Mouse (Mus musculus) ES-E14 (cell line): ENCODE results near the gene 1700016D06Rik.

Experiments
- MAFK ChIP-seq: IDR thresholded peaks from 2 replicates; pipeline ENCODE4 v1.6.1; 2014; ENCODE audit warnings: mild to moderate bottlenecking, low read depth, low read length, inconsistent platforms; ENCODE audit not compliant: insufficient read depth
- ZNF384 ChIP-seq: IDR thresholded peaks from 2 replicates; pipeline ENCODE4 v1.6.1; 2012; ENCODE audit warnings: low read depth, low read length, inconsistent platforms

DNA sequence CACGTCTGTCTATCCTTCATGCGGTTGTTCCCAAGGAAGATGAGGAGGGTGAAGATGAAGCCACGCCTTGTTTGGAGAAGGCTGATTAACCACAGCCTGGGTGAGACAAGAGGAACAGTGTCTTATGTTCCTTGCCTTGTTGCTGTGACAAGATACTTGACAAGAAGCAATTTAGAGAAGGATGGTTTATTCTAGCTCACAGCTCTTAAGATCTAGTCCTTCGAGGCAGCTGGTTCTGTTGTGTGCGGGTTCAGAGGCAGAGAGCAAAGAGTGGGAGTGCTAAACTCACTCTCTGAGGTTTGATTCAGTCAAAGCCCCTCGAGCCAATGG lies at the start of gene 1700016D06Rik:
- TF ChIP-seq ZNF384, result no peak
- no peak for TF ChIP-seq MAFK
